Mouse (Mus musculus): ENCODE data around the gene Upk3b. TPM values are rescaled to one million over a fixed set of nuclear protein-coding genes. Genes with fewer than 3 reads are reported as not detected.
A peak's percentile ranks its signal among the peaks of the same experiment; 100 is the strongest.

The Upk3b gene
- total and polyA plus RNA-seq, 3 experiments: 0.09 TPM; not detected in 2

GRCm38 (mm10) chr5:136001222-136001621 lies 37.1 kb upstream of the Upk3b start:
- Histone ChIP-seq H3K27ac (ENCODE audit: insufficient read depth, low read depth) (peak overlapping the region; percentile 84), H3K4me3 (replicated peaks in 1 of 3; ENCODE audit: low read depth in 2 of 3, low read length in 2 of 3, poor library complexity in 1 of 3) (no peak overlapping the region), H3K4me1 (ENCODE audit: control insufficient read depth in 1 of 2, insufficient read depth in 2 of 2) (peaks cover 33 to 88% of the 10 kb centered on the region in 2 experiments), H3K4me2 (ENCODE audit: insufficient read depth, low read depth, poor library complexity, severe bottlenecking) (no peak overlapping the region), H3K36me3 (replicated peaks in 1 of 2; ENCODE audit: control insufficient read depth in 1 of 2, insufficient read depth in 1 of 2, low read length in 1 of 2) (peaks cover 22 to 57% of the 10 kb centered on the region in 2 experiments), H3K9ac (ENCODE audit: insufficient read depth, low read depth) (no peak overlapping the region), H3K79me2 (replicated peaks; ENCODE audit: control insufficient read depth, extremely low read depth, insufficient read depth, poor library complexity, severe bottlenecking) (peaks cover 15% of the 10 kb centered on the region), H3K27me3 (replicated peaks) (no peaks in the 10 kb centered on the region), H3K9me3 (replicated peaks; ENCODE audit: low read length) (peaks cover 4% of the 10 kb centered on the region)
- TF ChIP-seq PAX5 (IDR thresholded peaks at IDR 0.05; ENCODE audit: low read length): no peak
- TF ChIP-seq GABPA (IDR thresholded peaks at IDR 0.05; ENCODE audit: insufficient replicate concordance, low read depth, low read length): no peak
- peak; percentile 73; the same call in 1 of the 2 replicates for TF ChIP-seq MAFK (IDR thresholded peaks at IDR 0.05; ENCODE audit: insufficient replicate concordance, low read length)
- peak; percentile 34; the same call in 1 of the 2 replicates for TF ChIP-seq IRF4 (IDR thresholded peaks at IDR 0.05; ENCODE audit: low read depth, low read length)
- TF ChIP-seq CTCF (conservative IDR thresholded peaks at IDR 0.05 in 1 of 2, IDR thresholded peaks at IDR 0.05 in 1 of 2; ENCODE audit: low read depth in 2 of 2, low read length in 2 of 2): no peak
- no peak for TF ChIP-seq ZKSCAN1 (IDR thresholded peaks at IDR 0.05; ENCODE audit: borderline replicate concordance, low read depth, low read length)
- TF ChIP-seq CHD2 (IDR thresholded peaks at IDR 0.05; ENCODE audit: low read length): no peak
- no peak for TF ChIP-seq JUND (conservative IDR thresholded peaks at IDR 0.05; ENCODE audit: low read depth, low read length)
- dilution Hi-C loops (cut with MboI; ENCODE audit: extremely low pct_ligation_motif_present, extremely low pct_unique_long_range_greater_than_20kb, low sequenced_read_pairs) (no loop called here), in situ Hi-C loops (cut with MboI; ENCODE audit: low pct_ligation_motif_present, low pct_unique_long_range_greater_than_20kb, low sequenced_read_pairs) (no loop called here)
- DNase-seq (ENCODE audit: extremely low read depth): no peak

- peak overlapping the region; percentile 7 for H3K4me2 ChIP-seq (ENCODE audit: insufficient read depth, low read depth, poor library complexity, severe bottlenecking)
- dilution Hi-C loops (cut with MboI; ENCODE audit: extremely low pct_ligation_motif_present, extremely low pct_unique_long_range_greater_than_20kb, low sequenced_read_pairs) (no loop called here), in situ Hi-C loops (cut with MboI; ENCODE audit: low pct_ligation_motif_present, low pct_unique_long_range_greater_than_20kb, low sequenced_read_pairs) (no loop called here)
- no peak for DNase-seq (ENCODE audit: extremely low read depth)
- no peak overlapping the region for H3K4me3 ChIP-seq (replicated peaks in 1 of 3; ENCODE audit: low read depth in 2 of 3, low read length in 2 of 3, poor library complexity in 1 of 3)
- H3K79me2 ChIP-seq (replicated peaks; ENCODE audit: control insufficient read depth, extremely low read depth, insufficient read depth, poor library complexity, severe bottlenecking): peaks cover 14% of the 10 kb centered on the region
- H3K9ac ChIP-seq (ENCODE audit: insufficient read depth, low read depth): no peak overlapping the region
- H3K36me3 ChIP-seq (replicated peaks in 1 of 2; ENCODE audit: control insufficient read depth in 1 of 2, insufficient read depth in 1 of 2, low read length in 1 of 2): peaks cover 18 to 50% of the 10 kb centered on the region in 2 experiments
- peak overlapping the region; percentile 84 for H3K27ac ChIP-seq (ENCODE audit: insufficient read depth, low read depth)
- TF ChIP-seq POLR2A (IDR thresholded peaks at IDR 0.05; ENCODE audit: low read depth, low read length) (no peak), SMC3 (IDR thresholded peaks at IDR 0.05; ENCODE audit: low read depth, low read length) (no peak), IRF4 (IDR thresholded peaks at IDR 0.05; ENCODE audit: low read depth, low read length) (no peak), RCOR1 (conservative IDR thresholded peaks at IDR 0.05; ENCODE audit: low read depth, low read length) (no peak), POLR2AphosphoS2 (IDR thresholded peaks at IDR 0.05; ENCODE audit: low read depth, low read length) (no peak), ZNF384 (IDR thresholded peaks at IDR 0.05; ENCODE audit: low read depth, low read length) (no peak), MXI1 (IDR thresholded peaks at IDR 0.05; ENCODE audit: low read depth, low read length) (no peak), CHD1 (IDR thresholded peaks at IDR 0.05; ENCODE audit: low read depth, low read length) (no peak), ELF1 (IDR thresholded peaks at IDR 0.05; ENCODE audit: low read depth, low read length) (no peak), HCFC1 (IDR thresholded peaks at IDR 0.05; ENCODE audit: low read depth, low read length) (no peak), MAZ (IDR thresholded peaks at IDR 0.05; ENCODE audit: low read depth, low read length) (no peak), CHD2 (IDR thresholded peaks at IDR 0.05; ENCODE audit: low read length) (no peak), JUND (conservative IDR thresholded peaks at IDR 0.05; ENCODE audit: low read depth, low read length) (no peak), UBTF (IDR thresholded peaks at IDR 0.05; ENCODE audit: low read depth, low read length) (no peak)
- H3K9me3 ChIP-seq (replicated peaks; ENCODE audit: low read length): peaks cover 4% of the 10 kb centered on the region
- H3K27me3 ChIP-seq (replicated peaks): no peaks in the 10 kb centered on the region
- H3K4me1 ChIP-seq (ENCODE audit: control insufficient read depth in 1 of 2, insufficient read depth in 2 of 2): peaks cover 42 to 91% of the 10 kb centered on the region in 2 experiments
Measured at GRCm38 (mm10) chr5:136002325-136002724, 36.0 kb upstream of the Upk3b start.

All from CH12.LX (cell line).